Mouse (Mus musculus) spleen, postnatal 10 days (tissue): ENCODE results near the gene Slc15a5.

ENCODE experiments used
- DNase-seq, 2 experiments: peaks; one replicate each; pipeline ENCODE4 v3.0.0; 2021 to 2022; ENCODE audit warnings: low spot score in 2 of 2

Slc15a5 gene

GRCm38 (mm10) chr6:137962836-137963235, 116.9 kb downstream of the Slc15a5 start:
- no peak for DNase-seq

DNA sequence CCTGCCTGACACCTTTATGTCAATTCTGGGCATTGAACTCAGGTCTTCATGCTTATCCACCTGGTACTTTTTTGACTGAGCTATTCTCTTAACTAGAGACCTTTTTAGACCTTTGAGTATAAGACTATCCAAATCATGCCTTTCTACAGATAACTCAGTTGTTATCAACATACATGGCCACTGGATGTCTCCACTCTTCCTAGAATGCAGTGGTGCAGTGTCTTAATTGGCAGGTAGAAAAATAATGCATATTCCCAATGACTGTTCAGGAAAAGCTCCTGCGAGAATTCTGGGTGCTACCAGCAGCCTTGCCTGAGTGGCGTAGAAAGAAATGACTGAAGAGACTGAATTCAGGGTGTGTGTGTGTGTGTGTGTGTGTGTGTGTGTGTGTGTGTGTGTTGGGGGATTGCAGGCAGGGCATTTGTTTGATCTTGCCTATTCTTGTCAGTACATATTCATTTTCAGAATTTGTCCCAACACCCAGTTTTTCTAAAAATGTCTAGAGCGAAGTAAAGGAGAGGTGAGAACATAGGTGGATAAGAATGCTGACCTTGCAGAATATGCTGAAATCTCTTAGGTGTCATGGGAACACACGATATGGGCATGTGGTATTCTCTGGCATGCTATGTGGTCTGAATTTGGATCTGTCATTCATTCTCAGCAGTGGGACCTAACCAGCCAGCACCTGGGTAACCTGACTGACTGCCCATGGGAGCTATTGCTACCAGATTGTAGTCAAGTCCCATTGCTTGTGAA, 119.5 kb downstream of the Slc15a5 start:
- no peak for DNase-seq

DNA sequence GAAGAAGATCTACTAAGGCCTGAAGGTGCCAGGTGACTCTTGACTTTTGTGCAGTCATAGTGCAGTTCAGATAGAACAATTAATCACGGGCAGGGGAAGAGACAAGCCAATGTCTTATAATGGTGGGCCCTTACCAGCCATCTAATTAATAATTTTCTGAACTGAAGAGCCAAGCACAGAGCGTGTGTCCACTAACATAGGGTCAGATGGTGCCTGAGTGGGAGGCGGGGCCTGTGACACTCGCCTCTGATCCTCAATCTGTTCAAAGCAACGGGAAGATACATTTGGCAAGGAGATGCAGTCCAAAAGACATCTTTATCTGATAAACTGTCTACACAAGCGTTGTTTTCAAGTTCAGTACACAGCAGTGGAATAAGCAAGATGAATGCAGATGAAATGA, 122.1 kb downstream of the Slc15a5 start:
- DNase-seq = no peak

GRCm38 (mm10) chr6:137956783-137957429, 122.8 kb downstream of the Slc15a5 start:
- DNase-seq = no peak

DNA sequence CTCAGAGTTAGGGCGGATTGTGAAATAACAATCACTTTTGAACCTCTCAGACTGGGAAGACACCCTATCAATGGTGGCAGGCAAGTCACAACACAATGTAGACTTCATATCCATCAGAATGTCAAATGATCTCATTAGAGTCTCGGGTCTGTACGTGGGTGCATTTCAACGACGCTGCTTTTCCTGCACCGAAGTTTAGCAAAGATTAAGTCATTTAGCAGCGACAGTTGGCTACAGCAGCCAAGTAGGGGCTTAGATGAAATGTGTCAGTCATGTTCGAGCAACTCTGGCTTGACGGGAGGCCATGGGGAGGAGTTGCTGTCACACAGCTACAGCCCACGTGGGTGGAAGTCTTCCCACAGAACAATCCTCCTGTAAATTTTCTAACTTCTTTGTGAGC, 133.2 kb downstream of the Slc15a5 start:
- DNase-seq = no peak

GRCm38 (mm10) chr6:137940374-137941218, 139.1 kb downstream of the Slc15a5 start:
- DNase-seq = no peak

- no peak for DNase-seq
Observed at GRCm38 (mm10) chr6:137937541-137937940, 142.2 kb downstream of the Slc15a5 start.

- DNase-seq = no peak
Observed at GRCm38 (mm10) chr6:137936268-137936667, 143.4 kb downstream of the Slc15a5 start.

DNA sequence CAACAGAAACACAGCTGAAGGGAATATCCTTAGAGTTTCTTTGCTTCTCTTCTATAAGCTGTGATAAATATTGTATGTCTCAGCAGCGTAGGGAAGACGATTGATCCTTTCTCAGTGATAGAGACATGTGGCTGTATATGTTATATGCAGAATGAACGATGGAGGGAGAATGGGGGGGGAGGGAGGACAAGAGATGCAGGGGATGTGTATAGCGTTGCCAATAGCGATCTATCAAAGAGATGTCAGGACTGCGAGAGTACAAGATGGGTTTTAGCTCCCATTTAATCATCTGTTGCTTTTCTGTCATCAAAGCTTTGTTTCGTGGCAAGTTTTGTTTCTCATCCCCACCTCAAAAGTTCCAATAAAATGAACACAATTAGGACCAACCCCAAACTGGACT, 143.9 kb downstream of the Slc15a5 start:
- no peak for DNase-seq

DNA sequence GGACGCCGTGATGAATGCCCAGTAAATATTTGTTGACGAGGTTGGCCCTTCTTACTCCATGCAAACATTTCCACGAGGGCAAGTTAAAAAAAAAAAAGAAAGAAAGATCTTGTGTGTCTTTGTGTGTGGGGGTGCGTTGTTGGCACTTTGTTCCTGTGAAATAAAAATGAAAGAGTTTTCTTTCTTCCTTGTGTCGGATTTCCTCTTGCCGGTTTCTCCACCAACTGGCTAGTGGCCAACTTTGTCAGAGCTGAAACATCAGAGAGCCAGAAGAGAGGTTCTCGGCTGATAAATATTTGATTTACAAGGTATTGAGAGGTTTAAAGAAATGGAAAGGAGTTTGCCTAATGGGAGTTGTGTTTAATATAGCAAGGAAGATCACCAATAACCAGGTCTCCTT, 144.4 kb downstream of the Slc15a5 start:
- DNase-seq = no peak

- no peak for DNase-seq
Observed at GRCm38 (mm10) chr6:137934545-137935298, 145.0 kb downstream of the Slc15a5 start.
